Mouse (Mus musculus): ENCODE results near the gene Prdm11. TPM values are rescaled to one million over a fixed set of nuclear protein-coding genes. Genes with fewer than 3 reads are reported as not detected.
A peak's percentile ranks its signal among the peaks of the same experiment; 100 is the strongest.

Prdm11 gene
- total RNA-seq, 2 experiments from 2014 or later = 8.8 to 10.4 TPM

DNA sequence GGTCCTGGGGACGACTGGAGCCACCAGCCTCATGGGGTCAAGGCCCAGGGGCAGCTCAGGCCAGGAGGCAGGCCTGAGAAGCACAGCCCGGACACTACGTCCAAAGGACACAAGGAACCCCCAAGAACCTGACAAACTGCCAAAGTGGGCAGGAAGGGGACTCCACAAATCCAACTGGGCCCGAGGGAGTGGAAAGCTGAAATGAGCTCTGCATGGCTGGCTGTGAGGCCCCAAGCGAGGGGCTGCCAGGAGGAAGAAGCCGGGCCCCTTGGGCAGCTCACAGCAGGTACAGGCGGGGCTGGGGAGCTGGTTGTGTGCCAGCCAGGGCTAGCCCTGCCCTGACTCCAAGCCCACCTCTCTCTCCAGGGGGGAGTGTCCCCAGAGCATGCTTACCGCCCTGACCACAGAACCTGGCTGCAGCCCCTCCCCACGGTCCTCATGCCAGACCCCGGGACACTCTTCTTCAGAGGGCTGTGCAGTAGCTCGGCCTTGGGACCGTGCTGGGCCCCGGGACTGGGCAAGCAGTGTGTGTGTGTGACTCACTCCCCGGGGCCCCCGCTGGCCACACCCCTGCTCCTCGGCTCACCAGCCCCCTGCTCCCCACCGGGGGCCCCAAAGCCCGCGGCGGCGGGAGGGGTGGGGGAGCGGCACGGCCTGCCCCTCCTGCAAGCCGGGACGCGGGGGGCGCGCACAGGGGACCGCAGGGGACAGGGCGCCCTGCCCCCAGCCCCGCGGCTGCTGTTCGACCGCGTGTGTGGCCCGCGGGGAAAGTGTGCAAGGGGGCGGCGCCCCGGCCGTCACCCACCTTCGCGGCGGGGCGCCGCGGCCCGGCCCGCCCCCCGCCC lies 31.7 kb downstream of the Prdm11 start:
- peak; percentile 29 to 46 for DNase-seq
- intact Hi-C loops (cut with DNase I) = no loop called here

DNA sequence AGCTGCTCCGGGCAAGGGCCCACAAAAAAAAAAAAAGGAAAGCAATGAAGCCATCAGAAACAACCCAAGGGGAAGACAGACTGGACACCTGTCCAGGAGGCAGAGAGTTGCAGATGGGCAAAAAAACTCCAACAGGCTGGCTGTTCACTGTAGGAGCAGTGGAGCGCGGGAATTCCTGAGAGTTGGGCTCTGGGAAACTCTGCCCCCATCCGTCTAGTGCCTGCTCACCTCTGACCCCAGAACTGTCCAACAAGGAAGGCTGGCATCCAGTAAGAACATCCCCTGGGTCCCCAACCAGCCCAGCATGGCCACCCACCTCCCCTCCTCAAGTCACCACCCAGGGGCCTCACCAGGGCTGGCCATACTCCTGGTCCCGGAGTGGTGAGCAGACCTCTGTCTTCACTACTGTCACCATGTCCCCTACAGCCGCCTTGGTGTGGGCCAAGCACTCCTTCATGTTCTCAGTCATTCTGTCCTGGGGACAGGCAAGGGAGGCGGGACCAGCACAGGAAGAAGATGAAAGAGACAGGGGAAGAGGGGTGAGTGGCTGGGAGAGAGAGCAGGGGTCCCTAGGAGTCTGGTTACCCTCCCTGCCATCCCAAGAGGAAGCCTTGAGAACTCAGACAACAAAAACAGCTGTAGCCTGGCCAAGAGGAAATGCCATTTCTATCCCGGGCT lies 32.4 kb downstream of the Prdm11 start:
- intact Hi-C loops (cut with DNase I) = no loop called here

DNA sequence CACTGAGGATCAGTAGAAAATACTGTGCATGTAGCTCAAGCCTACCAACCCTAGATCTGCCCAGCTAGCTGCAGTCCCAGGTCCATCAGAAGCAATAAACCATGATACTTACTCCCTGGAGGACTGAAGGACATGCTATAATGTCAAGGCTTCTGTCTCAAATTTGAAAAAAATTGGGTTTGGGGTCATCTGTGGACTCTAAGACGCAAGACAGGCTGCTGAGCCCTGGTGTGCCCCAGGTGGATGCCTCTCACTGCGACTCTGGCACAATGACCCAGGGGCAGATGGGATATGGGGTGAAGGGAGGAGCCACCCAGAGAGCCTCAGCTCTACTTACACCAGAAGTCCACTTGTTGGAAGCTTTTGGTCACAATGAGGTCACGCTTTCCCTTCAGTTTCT lies 33.0 kb downstream of the Prdm11 start:
- intact Hi-C loops (cut with DNase I) = no loop called here
- DNase-seq = no peak

More for the DNA sequence above, 32.4 kb downstream of the Prdm11 start:
- no peak for DNase-seq

DNA sequence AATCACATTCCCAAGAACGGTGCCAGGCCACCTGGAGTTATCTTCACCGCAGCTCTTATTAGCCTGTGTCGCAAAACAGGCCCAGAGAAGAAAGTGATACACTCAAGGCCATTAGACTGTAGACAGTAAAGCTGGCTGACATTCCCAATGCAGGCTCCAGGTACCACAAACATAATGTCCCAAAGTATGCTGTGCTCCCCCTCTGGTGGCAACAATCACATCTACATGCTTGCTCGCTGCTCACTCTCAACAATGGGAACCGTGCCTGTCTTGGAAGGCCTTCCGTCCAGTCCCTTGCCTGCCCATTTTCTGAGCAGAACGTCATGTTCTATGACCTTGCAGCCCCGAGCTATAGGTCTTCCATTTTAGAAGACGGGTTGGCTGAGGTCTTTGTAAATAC lies 34.0 kb downstream of the Prdm11 start:
- intact Hi-C loops (cut with DNase I) = no loop called here
- DNase-seq = no peak

DNA sequence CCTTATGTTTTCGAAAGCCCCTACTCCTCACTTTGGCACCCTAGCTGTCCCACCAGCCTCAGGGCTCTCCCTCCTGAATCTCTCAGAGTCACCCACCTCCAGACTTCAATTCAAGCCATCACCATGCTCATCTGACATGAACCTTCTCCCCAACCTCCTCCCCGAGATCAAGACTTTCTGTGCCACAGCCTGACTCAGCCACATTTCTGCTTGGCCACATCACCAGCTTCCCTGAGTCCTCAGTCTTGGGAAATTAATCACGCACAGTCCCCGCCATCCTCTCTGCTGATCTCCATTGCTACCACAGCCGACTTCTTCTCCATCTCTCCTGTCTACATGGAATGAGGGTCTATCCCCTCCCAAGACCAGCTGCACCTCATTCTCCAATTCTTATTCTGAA lies 34.5 kb downstream of the Prdm11 start:
- intact Hi-C loops (cut with DNase I) = no loop called here
- DNase-seq = no peak

DNA sequence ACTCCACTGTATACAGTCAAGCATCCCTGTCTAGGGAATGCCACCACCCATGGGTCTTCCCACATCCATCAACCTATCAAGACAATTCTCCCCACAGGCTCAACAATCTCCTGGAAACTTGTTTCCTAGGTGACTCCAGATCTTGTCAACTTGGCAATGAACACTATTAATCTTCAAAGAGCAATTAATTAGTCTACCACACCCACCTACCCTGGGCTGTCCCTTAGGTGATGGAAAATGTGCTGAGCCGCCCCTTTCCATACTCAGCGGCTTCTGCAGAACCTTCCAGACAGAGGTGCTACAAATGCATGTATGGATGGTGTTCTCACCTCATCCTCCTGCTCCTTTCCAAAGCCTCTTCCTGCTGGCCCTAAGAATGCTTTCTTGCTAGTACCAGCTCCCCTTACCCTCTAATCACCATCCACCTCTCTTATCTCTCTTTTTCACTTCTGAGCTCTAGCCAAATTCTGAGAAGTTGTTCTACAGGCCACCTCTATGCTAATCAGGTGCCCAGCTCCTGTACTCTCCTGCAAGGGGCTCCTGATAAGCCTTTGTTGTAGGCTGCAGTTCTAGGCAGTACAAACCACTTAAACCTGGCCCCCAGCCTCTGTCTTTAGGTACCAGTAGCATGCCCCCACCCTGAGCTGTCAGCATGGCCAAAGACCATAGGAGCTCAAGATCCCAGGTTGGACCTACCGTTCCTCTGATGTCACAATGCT lies 37.8 kb downstream of the Prdm11 start:
- intact Hi-C loops (cut with DNase I) = no loop called here
- no peak for DNase-seq

DNA sequence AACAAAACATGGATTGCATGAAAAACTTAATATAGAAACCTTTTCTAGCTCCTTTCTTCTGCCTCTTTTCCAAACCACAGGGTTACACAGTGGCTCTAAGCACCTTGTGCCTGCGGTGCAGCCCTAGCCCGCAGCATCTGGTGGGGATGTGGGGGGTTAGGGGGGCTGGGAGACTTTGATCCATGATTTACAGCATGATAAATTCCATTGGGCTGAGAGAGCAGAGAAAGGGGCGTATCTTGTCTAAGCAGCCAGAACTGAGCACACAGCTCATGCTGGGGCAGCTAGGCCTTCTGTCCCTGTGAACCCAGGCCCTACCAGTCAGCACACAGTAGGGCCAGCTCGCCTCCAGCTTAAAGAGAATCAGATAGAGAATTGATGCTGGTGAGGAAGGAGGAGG lies 40.9 kb downstream of the Prdm11 start:
- DNase-seq = no peak
- intact Hi-C loops (cut with DNase I) = no loop called here

DNA sequence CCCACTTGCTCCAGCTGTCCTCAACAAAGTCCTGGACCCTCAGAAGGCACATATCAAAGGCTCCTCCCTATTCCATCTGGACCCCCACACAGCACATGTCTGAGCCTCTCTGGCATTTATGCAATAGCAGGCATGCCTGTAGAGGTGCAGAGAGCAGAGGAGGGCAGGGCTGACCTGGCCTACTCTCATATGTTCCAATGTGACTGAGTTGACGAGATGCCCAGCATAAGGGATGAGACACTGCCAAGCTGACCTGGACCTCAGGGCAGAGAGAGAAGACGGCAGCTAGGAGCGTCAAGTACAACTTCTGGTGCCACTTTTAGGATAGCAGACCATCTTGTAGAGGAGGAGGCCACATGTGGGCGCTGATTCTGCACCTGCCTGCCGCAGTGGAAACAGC lies 54.0 kb downstream of the Prdm11 start:
- DNase-seq = peak; percentile 21 to 44
- intact Hi-C loops (cut with DNase I) = no loop called here

DNA sequence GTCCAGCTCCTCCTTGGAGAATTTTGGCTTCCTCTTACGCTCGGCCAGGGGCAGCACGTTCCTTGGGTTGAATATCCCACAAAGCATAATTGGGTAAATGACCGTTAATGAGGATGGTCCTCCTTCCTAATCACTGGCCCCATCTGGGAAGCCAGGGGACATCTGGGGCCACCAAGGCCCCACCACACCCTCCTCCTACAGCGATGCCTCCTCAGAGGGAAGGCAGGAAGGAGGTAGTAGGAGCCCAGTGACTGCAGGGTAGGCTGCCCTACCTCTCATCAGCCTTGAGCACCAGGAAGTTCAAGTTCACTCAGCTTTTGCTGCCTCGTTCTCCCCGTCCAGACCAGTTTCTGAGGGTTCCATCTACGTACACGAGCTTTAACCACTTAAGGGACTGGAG lies 56.4 kb downstream of the Prdm11 start:
- intact Hi-C loops (cut with DNase I) = loop anchor here (2.0 to 5.0 kb wide), 3 partner anchors 43 to 208 kb away; partner anchors contain the start of gene Prdm11
- no peak for DNase-seq

DNA sequence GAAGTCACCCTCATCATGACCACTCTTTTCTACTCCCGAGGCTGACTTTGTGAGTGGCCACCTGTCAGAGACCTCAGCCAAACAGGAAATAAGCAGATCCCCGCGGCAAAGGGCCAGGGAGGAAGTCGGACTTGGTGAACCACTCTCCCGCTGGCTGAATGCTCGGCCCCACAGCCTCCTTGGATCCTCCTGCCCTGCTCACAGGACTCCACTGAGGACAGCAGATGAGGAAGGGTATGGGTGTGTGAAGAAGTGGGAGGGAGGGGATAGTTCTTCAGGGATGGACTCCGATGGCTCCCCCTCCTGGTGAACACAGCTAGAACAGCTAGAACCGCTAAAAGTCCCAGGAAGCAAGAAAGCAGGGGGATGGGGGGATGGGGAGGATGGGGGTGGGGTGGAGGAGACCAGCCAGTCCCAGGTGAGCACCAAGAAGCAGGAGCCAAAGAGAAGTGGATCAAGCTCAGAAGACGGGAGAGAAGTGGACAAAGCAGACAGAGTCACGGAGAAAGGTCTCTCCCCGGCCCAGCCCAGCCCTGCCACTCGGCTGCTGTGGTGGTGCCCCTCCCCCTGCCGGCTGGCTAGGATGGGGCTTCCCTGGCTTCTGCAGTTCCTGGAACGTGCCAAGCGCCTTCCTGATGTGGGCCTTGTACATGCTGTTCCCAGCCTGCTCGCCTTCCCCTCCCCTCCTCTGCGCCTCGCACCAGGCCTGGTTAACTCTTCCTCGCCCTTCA lies 57.9 kb downstream of the Prdm11 start:
- intact Hi-C loops (cut with DNase I) = loop anchor here (2.0 to 5.0 kb wide), 3 partner anchors 45 to 209 kb away; partner anchors contain the start of gene Prdm11
- DNase-seq = peak; percentile 78 to 81

DNA sequence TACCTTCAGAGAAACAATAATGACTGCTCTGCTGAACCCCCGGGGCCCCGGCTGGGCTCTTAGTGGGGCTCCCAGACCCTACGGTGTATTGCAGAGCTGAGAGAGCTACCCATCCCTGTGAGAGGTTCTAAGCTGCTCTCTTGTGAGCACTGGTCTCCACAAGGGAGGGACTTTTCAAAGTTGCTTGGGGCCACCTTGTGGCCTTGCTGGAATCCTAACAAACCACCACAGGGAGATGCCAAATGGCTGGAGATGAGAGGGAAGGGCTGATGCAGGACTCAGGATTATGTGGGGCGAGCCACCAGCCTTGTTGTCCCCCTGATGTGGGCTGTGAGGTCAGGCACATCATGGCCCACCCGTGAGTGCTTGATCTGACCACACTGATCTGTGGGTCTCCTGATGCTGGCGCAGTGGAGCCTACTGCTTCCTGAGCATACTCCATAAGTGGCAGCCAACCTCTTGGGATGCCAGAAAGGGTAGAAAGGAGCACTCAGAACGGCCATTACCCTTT lies 58.8 kb downstream of the Prdm11 start:
- intact Hi-C loops (cut with DNase I) = loop anchor here (5.0 kb wide), 2 partner anchors 60 to 210 kb away; partner anchors contain the start of gene Prdm11
- DNase-seq = peak in 1 of 2 experiments; percentile 26

DNA sequence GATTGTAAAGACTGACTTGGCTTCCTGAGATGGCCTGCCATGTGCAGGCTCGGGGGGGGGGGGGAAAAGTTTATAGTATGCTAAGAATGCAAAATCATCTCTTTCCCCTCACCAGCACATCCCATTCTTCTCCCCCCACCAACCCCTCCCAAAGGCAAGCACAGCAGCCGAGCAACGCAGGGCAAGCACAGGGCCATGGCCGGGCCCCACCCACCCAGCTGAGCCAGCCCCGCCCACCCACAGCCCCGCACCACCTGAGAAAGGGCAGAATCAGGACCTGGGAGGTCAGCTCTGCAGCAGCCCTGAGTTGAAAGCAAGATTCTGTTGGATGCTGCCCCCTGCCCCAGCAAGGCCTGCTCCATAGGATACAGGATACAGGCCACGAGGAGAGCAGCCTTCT lies 60.4 kb downstream of the Prdm11 start:
- intact Hi-C loops (cut with DNase I) = loop anchor here (5.0 kb wide), 2 partner anchors 62 to 212 kb away; partner anchors contain the start of gene Prdm11
- DNase-seq = no peak

DNA sequence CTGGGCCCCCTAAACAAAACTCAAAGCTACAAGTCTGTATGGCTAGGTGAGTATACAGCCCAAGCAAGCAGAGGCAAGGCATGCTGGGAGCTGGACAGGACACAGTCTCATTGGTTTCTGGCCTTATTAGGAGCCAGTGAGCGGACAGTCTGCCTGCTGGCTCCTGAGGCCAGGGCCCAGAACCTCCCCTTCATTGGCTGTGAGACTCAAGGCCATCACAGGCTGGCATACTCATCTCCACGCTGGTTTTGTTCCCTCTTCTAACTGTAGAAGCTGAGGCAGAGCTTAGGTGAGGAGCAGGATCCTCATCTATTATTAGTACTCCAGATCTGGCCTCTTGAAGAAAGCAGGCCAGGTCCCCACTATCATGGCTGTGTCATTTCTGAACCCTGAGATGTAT lies 60.8 kb downstream of the Prdm11 start:
- intact Hi-C loops (cut with DNase I) = loop anchor here (5.0 kb wide), 2 partner anchors 62 to 212 kb away; partner anchors contain the start of gene Prdm11
- no peak for DNase-seq

DNA sequence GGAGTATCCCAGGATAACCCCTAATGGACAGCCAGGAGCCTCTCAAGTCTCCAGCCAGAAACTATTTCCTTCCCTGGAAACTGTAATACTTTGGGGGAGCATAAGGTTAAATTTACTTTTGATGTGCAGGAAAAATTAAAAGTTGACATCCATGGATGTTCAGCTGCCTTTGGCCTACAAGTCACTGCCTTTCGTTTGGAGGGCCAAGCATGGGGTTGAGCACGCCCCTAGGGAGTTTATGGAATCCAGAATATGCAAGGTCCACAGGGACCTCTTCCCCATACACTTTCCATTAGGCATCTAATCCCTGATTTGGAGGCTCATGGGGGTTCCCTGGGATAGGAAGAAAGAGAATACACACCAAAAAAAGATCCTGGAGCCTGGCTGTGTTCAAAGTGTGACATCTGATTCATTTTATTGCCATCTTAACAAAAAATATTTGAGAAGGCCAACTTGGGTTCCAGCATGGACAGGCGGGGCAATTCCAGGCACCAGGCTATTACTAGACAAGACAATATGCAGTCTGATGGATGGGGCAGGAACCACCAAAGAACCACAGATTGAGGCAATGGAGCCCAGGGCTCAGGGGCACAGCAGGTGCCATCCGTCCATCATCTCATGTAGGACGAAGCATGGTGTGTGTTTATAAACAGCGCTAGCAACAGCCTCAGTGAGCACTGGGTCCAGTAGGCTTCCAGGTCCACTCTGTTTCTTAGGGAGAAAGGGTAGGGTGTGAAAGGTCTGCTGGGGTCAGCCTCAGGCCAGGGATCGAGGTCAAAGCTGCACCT lies 61.5 kb downstream of the Prdm11 start:
- intact Hi-C loops (cut with DNase I) = loop anchor here (5.0 kb wide), 2 partner anchors 63 to 213 kb away; partner anchors contain the start of gene Prdm11
- DNase-seq = no peak

DNA sequence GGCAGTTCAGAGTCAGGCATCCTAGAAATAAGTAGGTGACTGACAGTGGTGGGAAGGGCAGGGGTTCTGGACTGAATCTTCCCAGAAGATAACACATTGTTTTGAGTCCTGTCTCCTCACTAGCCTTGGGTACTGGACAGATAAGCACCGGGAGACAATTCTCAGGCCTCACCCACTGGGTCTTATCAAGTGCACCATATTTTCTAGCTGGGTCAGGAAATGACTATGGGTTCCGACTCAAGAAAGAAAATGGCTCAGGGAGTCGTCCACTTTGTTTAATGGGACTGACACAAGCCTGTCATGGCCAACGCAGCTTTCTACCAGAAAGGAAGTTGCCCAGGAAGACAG lies 62.7 kb downstream of the Prdm11 start:
- no peak for DNase-seq
- intact Hi-C loops (cut with DNase I) = no loop called here

DNA sequence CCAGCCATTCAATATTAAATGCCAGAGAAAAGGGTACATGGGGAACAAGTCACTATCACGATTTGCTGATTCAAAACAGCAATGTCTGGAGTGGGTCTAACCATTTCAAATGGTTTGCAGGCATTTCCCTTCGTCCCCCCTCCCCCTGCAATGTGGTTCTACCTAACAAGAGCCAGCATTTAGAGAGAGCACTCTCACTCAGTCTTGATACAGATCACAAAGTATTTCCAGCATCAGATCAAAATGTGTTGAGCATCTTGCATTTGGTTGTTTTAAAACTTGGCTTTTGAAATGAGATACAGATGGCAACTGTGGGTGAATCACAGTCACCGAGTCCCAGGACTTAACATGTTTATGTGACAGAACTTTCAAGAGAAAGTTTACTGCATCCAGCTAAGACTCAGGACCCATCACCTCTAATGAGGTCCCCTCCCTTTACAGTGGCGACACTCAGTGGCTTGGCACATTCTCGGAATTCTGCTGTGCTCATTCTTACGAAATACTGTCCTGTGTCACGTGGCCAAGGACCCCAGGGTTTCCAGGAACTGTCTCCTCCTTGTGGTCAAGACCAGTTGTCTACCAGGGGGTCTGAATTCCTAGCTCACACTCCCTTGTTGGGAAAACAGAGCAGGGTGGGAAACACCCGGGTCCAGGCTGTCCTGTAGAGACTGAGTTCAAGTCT lies 63.2 kb downstream of the Prdm11 start:
- DNase-seq = no peak
- intact Hi-C loops (cut with DNase I) = no loop called here

DNA sequence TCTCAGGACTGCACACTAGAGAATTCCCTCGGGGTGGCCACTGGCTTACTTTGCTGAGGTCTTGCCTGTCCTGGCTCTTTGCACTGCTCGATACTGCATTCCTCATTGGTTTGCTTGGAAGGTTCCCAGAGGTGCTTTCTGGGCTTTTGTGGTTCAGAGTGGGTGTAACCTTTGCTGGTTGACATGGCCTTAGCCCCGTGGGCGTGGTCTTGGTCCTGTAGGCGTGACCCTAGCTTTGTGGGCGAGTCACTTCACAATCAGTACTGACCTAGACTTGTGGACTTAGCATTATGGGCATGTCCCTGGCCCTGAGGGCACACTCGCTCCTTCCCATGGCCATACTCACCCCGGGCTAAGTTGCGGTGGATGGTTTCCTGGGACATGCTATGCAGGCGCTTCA lies 65.8 kb downstream of the Prdm11 start:
- intact Hi-C loops (cut with DNase I) = no loop called here
- no peak for DNase-seq

DNA sequence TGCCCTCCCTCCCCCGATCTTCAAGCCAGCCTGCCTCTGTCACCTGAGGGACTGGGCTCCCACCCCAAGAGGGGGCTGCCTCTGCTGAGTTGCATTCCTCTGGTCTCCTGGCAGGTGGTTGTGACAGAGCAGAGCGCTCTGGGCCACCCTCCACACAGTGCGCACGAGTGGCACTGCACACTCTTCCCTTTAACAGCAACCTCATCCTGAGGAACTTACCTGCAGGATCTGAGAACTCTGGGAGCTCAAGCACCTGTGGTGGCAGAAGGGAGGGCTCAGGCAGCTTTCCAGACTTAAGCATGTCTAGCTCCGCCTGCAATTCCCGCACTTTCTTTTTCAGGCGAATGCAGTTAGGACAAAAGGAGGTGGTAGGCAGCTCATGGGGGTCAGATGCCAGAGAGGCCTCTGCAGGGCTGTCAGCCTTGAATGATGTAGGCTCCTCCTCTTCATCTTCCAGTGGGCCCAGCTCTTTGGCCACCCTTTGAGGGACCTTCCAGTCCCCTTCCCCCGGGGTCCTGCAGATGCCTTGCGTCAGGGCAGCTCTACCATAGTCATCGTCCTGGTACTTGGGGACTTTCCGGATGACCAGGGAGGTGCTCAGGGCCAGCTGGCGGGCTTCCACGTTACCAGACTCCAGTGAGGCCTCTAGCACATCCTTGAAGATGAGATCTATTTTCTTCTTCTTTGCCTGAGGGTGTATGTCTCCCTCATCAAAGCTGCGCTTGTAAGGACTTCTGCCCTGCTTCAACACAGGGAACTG lies 70.8 kb downstream of the Prdm11 start:
- intact Hi-C loops (cut with DNase I) = no loop called here
- no peak for DNase-seq
